Mouse (Mus musculus): Measurements from ENCODE around the gene G430095P16Rik.

- TF ChIP-seq CTCF (IDR thresholded peaks at IDR 0.05; ENCODE audit: low read depth) (no peak), EP300 (IDR thresholded peaks at IDR 0.05; ENCODE audit: low read depth) (no peak)
Observed at GRCm38 (mm10) chr8:84743517-84744420, 21.0 kb downstream of the G430095P16Rik start.

All from liver, postnatal 0 days (tissue).